Mouse (Mus musculus) lung, postnatal 0 days (tissue): ENCODE results near the gene C87436.

Experiments
- CTCF ChIP-seq: IDR thresholded peaks from 2 replicates; pipeline ENCODE4 v1.5.1; 2016; ENCODE audit warnings: antibody characterized with exemption, mild to moderate bottlenecking
- EP300 ChIP-seq: IDR thresholded peaks from 2 replicates; pipeline ENCODE4 v1.6.1; 2016; ENCODE audit warnings: antibody characterized with exemption, mild to moderate bottlenecking, control low read depth

DNA sequence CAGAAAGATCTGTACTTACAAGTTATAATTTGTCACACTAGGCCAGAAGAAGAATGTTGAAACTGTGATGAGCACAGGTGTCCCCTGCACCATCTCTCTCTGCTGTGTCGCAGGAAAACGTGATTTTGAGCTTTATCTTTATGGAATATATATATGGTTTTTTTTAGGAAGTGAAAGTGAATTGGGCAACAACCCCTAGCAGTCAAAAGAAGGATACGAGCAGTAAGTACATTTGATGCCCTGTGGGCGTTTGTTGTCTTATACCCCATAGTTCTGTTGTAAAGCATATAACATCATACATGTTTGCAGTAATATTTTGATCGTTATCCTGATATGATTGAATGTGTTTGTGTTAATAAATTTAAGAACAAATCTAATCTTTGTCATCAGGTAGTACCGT is 19.5 kb upstream of the C87436 start:
- no peak for TF ChIP-seq EP300
- no peak for TF ChIP-seq CTCF
